Mouse (Mus musculus): ENCODE data around the gene 2510009E07Rik. TPM values are rescaled to one million over a fixed set of nuclear protein-coding genes. Genes with fewer than 3 reads are reported as not detected.
"Not testable (repeated sequence)": the region's sequence is repeated elsewhere in the genome, so short reads cannot be mapped to it uniquely, and the experiment has no call there.

Gene 2510009E07Rik
- polyA plus RNA-seq, 1 experiment from 2014 or later, result 20.9 TPM

DNA sequence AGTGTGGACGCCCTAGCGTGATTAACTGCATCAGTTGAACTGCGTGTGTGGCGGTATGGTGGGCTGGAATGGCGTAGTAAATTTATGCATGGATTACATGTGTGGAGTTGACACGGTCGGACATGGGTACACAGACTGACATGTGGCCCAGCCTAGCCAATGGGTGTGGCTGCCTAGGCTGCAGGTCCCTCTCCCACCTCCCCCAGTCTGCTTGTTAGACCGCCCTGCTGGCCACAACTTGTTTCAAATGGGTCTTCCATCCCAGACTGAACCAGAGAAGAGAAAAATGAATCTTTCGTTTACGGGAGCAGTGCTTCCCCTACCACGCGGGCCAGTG is 745 bp upstream of the 2510009E07Rik start:
- Histone ChIP-seq H3K36me3 (ENCODE audit: control insufficient read depth, insufficient read depth, low read length) (no peaks in the 10 kb centered on the region), H3K9ac (replicated peaks; ENCODE audit: low read depth, low read length) (no peak overlapping the region; the same call in 1 of the 2 replicates), H3K4me3 (ENCODE audit: low read depth, low read length) (peak overlapping the region; percentile 87), H3K27ac (ENCODE audit: low read length) (peak overlapping the region; percentile 39; the same call in 1 of the 2 replicates), H3K4me2 (replicated peaks; ENCODE audit: low read depth, low read length) (peak overlapping the region; percentile 98), H3K4me1 (ENCODE audit: control insufficient read depth, insufficient read depth, low read length) (0 out of 2 replicates have a peak, but pooled peaks cover 7% of the 10 kb centered on the region), H3K27me3 (ENCODE audit: control insufficient read depth, insufficient read depth, low read length) (no peaks in the 10 kb centered on the region), H3K9me3 (ENCODE audit: control insufficient read depth, low read depth, low read length) (no peaks in the 10 kb centered on the region)
- ATAC-seq (ENCODE audit: insufficient number of reproducible peaks, insufficient read depth, low FRiP score, low read depth), result peak; percentile 38; the same call in 1 of the 2 replicates
- 3% methylated on average over 12 of the region's 12 CpGs for WGBS

DNA sequence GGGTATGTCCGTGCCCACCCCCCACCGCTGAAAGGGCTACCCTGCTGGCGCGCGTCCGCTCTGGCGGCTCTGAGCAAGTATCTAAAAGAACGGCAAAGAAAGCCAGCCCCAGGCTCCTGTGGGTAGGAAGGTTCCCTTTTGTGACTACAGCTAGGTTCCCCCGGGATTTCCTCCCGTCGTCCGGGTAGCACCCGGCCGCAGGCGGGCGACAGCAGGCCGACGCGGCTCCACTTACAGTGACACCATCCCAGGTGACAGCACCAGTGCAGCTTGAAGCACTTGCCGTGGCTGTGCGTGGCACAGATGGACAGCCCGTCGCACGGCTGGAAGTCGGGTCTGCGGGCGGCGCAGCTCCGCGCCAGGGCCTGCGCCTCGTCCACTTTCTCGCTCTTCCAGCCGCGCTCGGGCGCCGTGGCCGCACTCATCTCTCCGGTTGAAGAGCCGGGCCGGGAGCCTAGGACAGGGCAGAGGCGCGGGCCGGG is 443 bp downstream of the 2510009E07Rik start:
- Histone ChIP-seq H3K27me3 (ENCODE audit: control insufficient read depth, insufficient read depth, low read length) (no peaks in the 10 kb centered on the region), H3K4me2 (replicated peaks; ENCODE audit: low read depth, low read length) (peak overlapping the region; percentile 98), H3K9ac (replicated peaks; ENCODE audit: low read depth, low read length) (peak overlapping the region; percentile 81), H3K36me3 (ENCODE audit: control insufficient read depth, insufficient read depth, low read length) (no peaks in the 10 kb centered on the region), H3K27ac (ENCODE audit: low read length) (peak overlapping the region; percentile 89), H3K9me3 (ENCODE audit: control insufficient read depth, low read depth, low read length) (no peaks in the 10 kb centered on the region), H3K4me3 (ENCODE audit: low read depth, low read length) (peak overlapping the region; percentile 87), H3K4me1 (ENCODE audit: control insufficient read depth, insufficient read depth, low read length) (0 out of 2 replicates have a peak, but pooled peaks cover 7% of the 10 kb centered on the region)
- peak; percentile 69 for ATAC-seq (ENCODE audit: insufficient number of reproducible peaks, insufficient read depth, low FRiP score, low read depth)
- WGBS, result under 1% methylated on average over 39 of the region's 45 CpGs

DNA sequence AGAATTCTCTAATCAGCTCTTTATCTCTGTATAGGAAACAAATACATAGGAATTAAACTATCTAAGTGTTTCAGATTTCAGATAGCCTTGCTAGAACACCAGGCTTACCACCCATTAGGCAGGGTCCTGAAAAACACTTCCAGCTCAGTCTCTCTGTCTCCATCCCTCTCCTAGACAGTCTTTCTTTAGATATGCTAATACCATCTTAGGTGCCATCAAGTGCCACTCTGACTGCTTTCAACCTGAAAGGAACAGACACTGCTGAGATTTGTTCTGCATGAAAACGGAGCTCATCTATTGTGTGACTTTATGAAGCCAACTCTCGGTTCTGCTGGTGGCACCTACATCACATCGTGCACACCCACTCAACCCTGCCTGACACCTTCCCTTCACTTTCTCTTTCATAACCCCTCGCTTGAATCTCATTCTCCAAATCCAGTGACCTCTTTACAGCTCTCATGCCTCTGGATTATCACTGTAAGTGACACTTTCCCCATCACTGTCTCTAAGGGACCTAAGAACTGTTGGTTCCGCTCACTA is 4.2 kb downstream of the 2510009E07Rik start:
- Histone ChIP-seq H3K9me3 (ENCODE audit: control insufficient read depth, low read depth, low read length) (no peaks in the 10 kb centered on the region), H3K4me2 (replicated peaks; ENCODE audit: low read depth, low read length) (no peak overlapping the region), H3K27ac (ENCODE audit: low read length) (no peak overlapping the region), H3K36me3 (ENCODE audit: control insufficient read depth, insufficient read depth, low read length) (no peaks in the 10 kb centered on the region), H3K9ac (replicated peaks; ENCODE audit: low read depth, low read length) (no peak overlapping the region), H3K4me1 (ENCODE audit: control insufficient read depth, insufficient read depth, low read length) (0 out of 2 replicates have a peak, but pooled peaks cover 7% of the 10 kb centered on the region), H3K4me3 (ENCODE audit: low read depth, low read length) (no peak overlapping the region), H3K27me3 (ENCODE audit: control insufficient read depth, insufficient read depth, low read length) (no peaks in the 10 kb centered on the region)
- ATAC-seq (ENCODE audit: insufficient number of reproducible peaks, insufficient read depth, low FRiP score, low read depth), result no peak
- WGBS, result 59% methylated on average over 5 of the region's 5 CpGs

DNA sequence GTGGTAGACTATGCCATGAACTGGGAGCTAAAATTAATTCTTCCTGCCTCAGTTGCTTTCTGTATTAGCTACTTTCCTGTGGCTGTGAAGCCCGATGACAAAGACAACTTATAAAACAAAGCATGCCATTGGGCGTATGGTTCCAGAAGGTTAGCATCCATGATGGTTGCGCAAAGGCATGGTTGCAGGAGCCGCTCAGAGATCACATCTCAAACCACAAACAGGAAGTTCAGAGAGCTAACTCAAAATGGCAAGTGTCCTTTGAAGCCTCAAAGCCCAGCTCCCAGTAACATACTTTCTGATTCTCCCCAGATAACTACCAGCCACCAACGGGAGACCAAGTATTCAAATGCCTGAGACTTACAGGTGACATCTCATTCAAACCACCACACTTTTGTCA is 5.3 kb downstream of the 2510009E07Rik start:
- Histone ChIP-seq H3K4me3 (ENCODE audit: low read depth, low read length) (no peak overlapping the region), H3K9me3 (ENCODE audit: control insufficient read depth, low read depth, low read length) (no peaks in the 10 kb centered on the region), H3K4me1 (ENCODE audit: control insufficient read depth, insufficient read depth, low read length) (0 out of 2 replicates have a peak, but pooled peaks cover 7% of the 10 kb centered on the region), H3K27me3 (ENCODE audit: control insufficient read depth, insufficient read depth, low read length) (no peaks in the 10 kb centered on the region), H3K9ac (replicated peaks; ENCODE audit: low read depth, low read length) (no peak overlapping the region), H3K4me2 (replicated peaks; ENCODE audit: low read depth, low read length) (no peak overlapping the region), H3K36me3 (ENCODE audit: control insufficient read depth, insufficient read depth, low read length) (no peaks in the 10 kb centered on the region), H3K27ac (ENCODE audit: low read length) (no peak overlapping the region)
- WGBS, result 81% methylated on average over 5 of the region's 5 CpGs
- no peak for ATAC-seq (ENCODE audit: insufficient number of reproducible peaks, insufficient read depth, low FRiP score, low read depth)

DNA sequence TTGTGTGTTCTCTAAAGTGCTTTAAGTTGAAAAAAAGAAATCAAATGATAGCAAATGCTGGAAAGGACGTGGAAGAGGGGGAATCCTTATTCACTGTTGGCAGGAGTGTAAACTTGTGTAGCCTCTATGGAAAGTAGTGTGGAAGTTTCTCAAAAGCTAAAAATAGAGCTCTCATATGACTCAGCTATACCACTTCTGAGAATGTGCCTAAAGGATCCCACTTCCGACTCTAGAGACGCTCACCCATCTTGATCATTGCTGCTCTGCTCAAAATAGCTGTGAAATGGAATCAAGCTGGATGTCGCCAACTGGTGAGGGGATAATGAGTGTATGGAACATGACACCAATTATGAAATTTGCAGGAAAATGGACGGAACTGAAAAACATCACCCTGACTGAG is 7.1 kb downstream of the 2510009E07Rik start:
- 84% methylated on average over 5 of the region's 5 CpGs for WGBS
- H3K4me1 ChIP-seq (ENCODE audit: control insufficient read depth, insufficient read depth, low read length), result 0 out of 2 replicates have a peak, but pooled peaks cover 3% of the 10 kb centered on the region
- ATAC-seq (ENCODE audit: insufficient number of reproducible peaks, insufficient read depth, low FRiP score, low read depth), result no peak

DNA sequence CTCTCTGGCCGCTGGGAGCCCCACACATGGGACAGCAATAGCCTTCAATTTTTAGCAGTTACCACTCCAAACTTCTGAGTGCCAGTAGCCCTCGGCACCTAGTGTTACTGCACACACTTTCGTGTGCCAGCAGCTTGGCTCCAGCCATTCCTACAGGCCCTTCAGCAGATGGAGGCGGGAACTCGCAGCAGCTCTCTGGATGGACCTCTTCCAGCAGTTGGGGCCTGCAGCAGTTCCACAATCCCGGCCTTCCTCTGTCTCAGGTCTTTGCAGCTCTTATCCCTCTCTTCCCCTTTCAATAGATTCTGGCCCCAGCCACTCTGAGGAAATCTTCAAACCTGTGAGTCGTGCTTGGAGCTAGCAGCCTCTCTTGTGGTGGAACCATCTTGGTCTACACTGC is 17.7 kb downstream of the 2510009E07Rik start:
- Histone ChIP-seq H3K9me3 (ENCODE audit: control insufficient read depth, low read depth, low read length) (no peaks in the 10 kb centered on the region), H3K4me3 (ENCODE audit: low read depth, low read length) (no peak overlapping the region), H3K36me3 (ENCODE audit: control insufficient read depth, insufficient read depth, low read length) (0 out of 2 replicates have a peak, but pooled peaks cover 3% of the 10 kb centered on the region), H3K9ac (replicated peaks; ENCODE audit: low read depth, low read length) (no peak overlapping the region), H3K27ac (ENCODE audit: low read length) (no peak overlapping the region), H3K4me1 (ENCODE audit: control insufficient read depth, insufficient read depth, low read length) (no peaks in the 10 kb centered on the region), H3K27me3 (ENCODE audit: control insufficient read depth, insufficient read depth, low read length) (no peaks in the 10 kb centered on the region), H3K4me2 (replicated peaks; ENCODE audit: low read depth, low read length) (no peak overlapping the region)
- WGBS, result 89% methylated on average over 7 of the region's 7 CpGs
- ATAC-seq (ENCODE audit: insufficient number of reproducible peaks, insufficient read depth, low FRiP score, low read depth), result no peak

More for the DNA sequence above, 7.1 kb downstream of the 2510009E07Rik start:
- H3K36me3 ChIP-seq (ENCODE audit: control insufficient read depth, insufficient read depth, low read length), result no peaks in the 10 kb centered on the region
- no peaks in the 10 kb centered on the region for H3K9me3 ChIP-seq (ENCODE audit: control insufficient read depth, low read depth, low read length)
- no peaks in the 10 kb centered on the region for H3K27me3 ChIP-seq (ENCODE audit: control insufficient read depth, insufficient read depth, low read length)
- no peak overlapping the region for H3K4me3 ChIP-seq (ENCODE audit: low read depth, low read length)
- H3K4me2 ChIP-seq (replicated peaks; ENCODE audit: low read depth, low read length), result no peak overlapping the region
- H3K27ac ChIP-seq (ENCODE audit: low read length), result no peak overlapping the region
- no peak overlapping the region for H3K9ac ChIP-seq (replicated peaks; ENCODE audit: low read depth, low read length)

DNA sequence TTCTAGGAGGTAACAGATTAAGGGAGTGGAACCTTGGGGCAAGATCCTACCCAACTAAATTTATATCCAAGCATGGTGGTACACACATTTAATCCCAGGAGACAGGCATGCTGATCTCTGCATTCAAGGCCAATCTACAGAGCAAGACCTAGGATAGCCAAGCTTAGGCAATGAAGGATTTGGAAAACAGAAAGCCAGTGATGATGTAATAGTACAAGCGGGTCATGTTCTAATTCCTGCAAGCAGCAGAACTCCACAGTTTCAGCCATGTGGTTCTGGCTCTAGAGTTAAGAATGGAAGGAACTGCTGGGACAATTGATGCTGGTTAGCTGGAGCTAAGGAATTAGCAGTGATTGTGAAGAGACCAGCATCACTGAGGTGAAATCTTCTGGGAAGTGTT is 20.8 kb downstream of the 2510009E07Rik start:
- H3K27ac ChIP-seq (ENCODE audit: low read length); H3K4me3 ChIP-seq (ENCODE audit: low read depth, low read length); H3K4me1 ChIP-seq (ENCODE audit: control insufficient read depth, insufficient read depth, low read length); H3K9me3 ChIP-seq (ENCODE audit: control insufficient read depth, low read depth, low read length); ATAC-seq (ENCODE audit: insufficient number of reproducible peaks, insufficient read depth, low FRiP score, low read depth); H3K4me2 ChIP-seq (replicated peaks; ENCODE audit: low read depth, low read length); H3K27me3 ChIP-seq (ENCODE audit: control insufficient read depth, insufficient read depth, low read length); H3K9ac ChIP-seq (replicated peaks; ENCODE audit: low read depth, low read length); H3K36me3 ChIP-seq (ENCODE audit: control insufficient read depth, insufficient read depth, low read length): not testable (repeated sequence)
- WGBS, result 97% methylated on average over 1 of the region's 1 CpGs

DNA sequence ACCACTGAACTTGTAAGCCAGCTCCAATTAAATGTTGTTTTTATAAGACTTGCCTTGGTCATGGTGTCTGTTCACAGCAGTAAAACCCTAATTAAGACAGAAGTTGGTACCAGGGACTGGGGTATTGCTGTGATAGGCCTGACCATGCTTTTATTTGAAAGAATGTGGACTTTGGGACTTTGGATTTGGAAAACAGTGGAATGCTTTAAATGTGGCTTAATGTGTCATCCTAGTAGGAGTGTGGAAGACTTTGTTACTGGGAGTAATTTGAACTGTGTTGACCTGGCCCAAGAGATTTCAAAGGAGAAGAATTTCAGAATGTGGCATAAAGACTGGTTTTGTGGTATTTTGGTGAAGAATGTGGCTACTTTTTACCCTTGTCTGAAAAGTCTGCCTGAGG is 21.4 kb downstream of the 2510009E07Rik start:
- not testable (repeated sequence) for H3K27ac ChIP-seq (ENCODE audit: low read length); H3K9ac ChIP-seq (replicated peaks; ENCODE audit: low read depth, low read length); H3K4me1 ChIP-seq (ENCODE audit: control insufficient read depth, insufficient read depth, low read length); H3K36me3 ChIP-seq (ENCODE audit: control insufficient read depth, insufficient read depth, low read length); ATAC-seq (ENCODE audit: insufficient number of reproducible peaks, insufficient read depth, low FRiP score, low read depth); H3K4me3 ChIP-seq (ENCODE audit: low read depth, low read length); H3K9me3 ChIP-seq (ENCODE audit: control insufficient read depth, low read depth, low read length); H3K4me2 ChIP-seq (replicated peaks; ENCODE audit: low read depth, low read length); H3K27me3 ChIP-seq (ENCODE audit: control insufficient read depth, insufficient read depth, low read length)

DNA sequence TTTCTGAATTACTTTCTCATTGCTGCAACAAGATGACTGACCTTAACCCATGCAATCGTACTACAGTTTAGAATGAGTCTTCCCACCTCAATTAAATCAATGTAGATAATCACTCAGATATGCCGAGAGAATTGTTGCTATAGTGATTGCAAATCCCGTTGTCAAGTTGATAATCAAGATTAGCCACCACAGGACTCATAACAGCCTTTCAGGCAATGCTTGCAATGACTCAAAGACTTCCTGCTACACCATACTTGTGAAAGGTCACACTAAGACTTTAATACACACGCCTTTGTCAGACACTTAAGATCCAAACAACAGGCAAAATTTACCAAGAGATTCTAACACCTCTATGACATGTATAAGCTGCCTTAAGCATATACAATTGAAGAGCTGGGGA is 22.6 kb downstream of the 2510009E07Rik start:
- H3K27ac ChIP-seq (ENCODE audit: low read length), result no peak overlapping the region
- no peak for ATAC-seq (ENCODE audit: insufficient number of reproducible peaks, insufficient read depth, low FRiP score, low read depth)
- H3K9me3 ChIP-seq (ENCODE audit: control insufficient read depth, low read depth, low read length), result no peaks in the 10 kb centered on the region
- 69% methylated on average over 4 of the region's 4 CpGs for WGBS
- H3K27me3 ChIP-seq (ENCODE audit: control insufficient read depth, insufficient read depth, low read length), result no peaks in the 10 kb centered on the region
- H3K36me3 ChIP-seq (ENCODE audit: control insufficient read depth, insufficient read depth, low read length), result no peaks in the 10 kb centered on the region
- no peaks in the 10 kb centered on the region for H3K4me1 ChIP-seq (ENCODE audit: control insufficient read depth, insufficient read depth, low read length)
- no peak overlapping the region for H3K9ac ChIP-seq (replicated peaks; ENCODE audit: low read depth, low read length)
- no peak overlapping the region for H3K4me3 ChIP-seq (ENCODE audit: low read depth, low read length)
- no peak overlapping the region for H3K4me2 ChIP-seq (replicated peaks; ENCODE audit: low read depth, low read length)

Data from stomach, embryonic 14.5 days (tissue).